Mouse (Mus musculus) leukemia stem cell, adult 10-12 weeks (primary cell): ENCODE data around the gene Zbtb8os. TPM values are rescaled to one million over a fixed set of nuclear protein-coding genes. Genes with fewer than 3 reads are reported as not detected.

ENCODE experiments used
- polyA plus RNA-seq: library from polyadenylated mRNA; stranded (reverse); fragments of >175 nt; gene quantifications from 2 replicates; pipeline ENCODE4 v1.2.3, GENCODE M21; 2012; ENCODE audit warnings: low replicate concordance

Zbtb8os gene
- 1.3 and 1.9 TPM in 2 replicates for polyA plus RNA-seq

GRCm38 (mm10) chr4:129335216-129336074 lies at the start of gene Zbtb8os, which contains the start of gene Rbbp4:
TSS of gene Zbtb8os (plus strand) at chr4:129335695.
TSS of gene Rbbp4 (minus strand) at chr4:129335370.

DNA sequence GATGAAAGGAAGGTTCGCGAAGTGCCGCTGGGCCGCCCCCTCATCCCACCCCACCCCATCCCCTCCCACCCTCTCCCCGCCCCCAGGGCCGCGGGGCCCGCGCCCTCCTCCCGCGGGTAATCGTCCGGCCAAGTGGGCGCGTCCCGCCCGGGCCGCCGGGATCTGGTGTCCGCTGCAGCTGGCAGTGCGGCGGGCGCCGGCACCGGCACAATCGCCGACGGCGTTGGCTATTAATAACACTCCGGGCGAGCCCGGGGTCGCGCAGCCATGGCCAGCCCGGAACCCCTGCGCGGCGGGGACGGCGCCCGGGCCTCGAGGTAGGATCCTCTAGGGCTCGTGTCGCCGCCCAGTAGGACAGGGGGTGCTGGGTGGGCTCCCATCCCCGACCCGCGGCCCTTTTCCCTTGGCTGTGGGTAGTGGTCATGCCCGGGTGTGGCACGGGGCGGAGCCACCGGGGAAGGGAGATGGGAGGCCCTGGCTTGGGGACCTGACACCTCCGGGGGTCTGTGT lies 48.0 kb upstream of the Zbtb8os start, which contains the start of gene Sync:
Gene Sync, plus strand, starts transcription at position 146 of the 510 bp plus-strand sequence.

GRCm38 (mm10) chr4:129377601-129378390 lies 42.3 kb downstream of the Zbtb8os start, which contains the start of gene Zbtb8a:
TSS of gene Zbtb8a (minus strand) at chr4:129378116.

Other genes with a start within 250 kb of the Zbtb8os start
- gene Tmem54, start 230.1 kb upstream of the Zbtb8os start, polyA plus RNA-seq = not detected in 2 replicates
- gene Hpca, start 213.7 kb upstream of the Zbtb8os start, polyA plus RNA-seq = 0.29 TPM in 1 of 2 replicates, not detected in the other
- 0.10 and 0.16 TPM in 2 replicates for gene Fndc5, start 198.7 kb upstream of the Zbtb8os start, polyA plus RNA-seq
- gene S100pbp, start 146.0 kb upstream of the Zbtb8os start, polyA plus RNA-seq = 2.2 and 3.1 TPM in 2 replicates
- gene Yars, start 145.9 kb upstream of the Zbtb8os start, polyA plus RNA-seq = 14.7 and 19.7 TPM in 2 replicates
- 12.3 and 25.0 TPM in 2 replicates for gene C77080, start 74.3 kb upstream of the Zbtb8os start, polyA plus RNA-seq
- gene Sync, start 48.1 kb upstream of the Zbtb8os start, polyA plus RNA-seq = not detected in 2 replicates
- gene Rbbp4, start 325 bp upstream of the Zbtb8os start, polyA plus RNA-seq = 17.5 and 21.9 TPM in 2 replicates
- 1.1 and 2.3 TPM in 2 replicates for gene Zbtb8a, start 42.4 kb downstream of the Zbtb8os start, polyA plus RNA-seq
- not detected in 2 replicates for gene Zbtb8b, start 105.2 kb downstream of the Zbtb8os start, polyA plus RNA-seq
- 37.4 and 50.9 TPM in 2 replicates for gene Bsdc1, start 125.9 kb downstream of the Zbtb8os start, polyA plus RNA-seq
- not detected in 2 replicates for gene Tssk3, start 155.3 kb downstream of the Zbtb8os start, polyA plus RNA-seq
- 4.0 and 17.3 TPM in 2 replicates for gene Fam229a, start 155.5 kb downstream of the Zbtb8os start, polyA plus RNA-seq
- gene Marcksl1, start 177.9 kb downstream of the Zbtb8os start, polyA plus RNA-seq = 28.8 and 91.9 TPM in 2 replicates
- 26.0 and 75.3 TPM in 2 replicates for gene Hdac1, start 207.0 kb downstream of the Zbtb8os start, polyA plus RNA-seq
- 13.3 and 17.6 TPM in 2 replicates for gene Lck, start 237.9 kb downstream of the Zbtb8os start, polyA plus RNA-seq
- gene Fam167b, start 242.9 kb downstream of the Zbtb8os start, polyA plus RNA-seq = 1.8 and 2.0 TPM in 2 replicates